Mouse (Mus musculus) lung, postnatal 14 days (tissue): ENCODE results near the gene H2-Oa.
"Not testable (repeated sequence)": the region's sequence is repeated elsewhere in the genome, so short reads cannot be mapped to it uniquely, and the experiment has no call there.

ENCODE experiments used
- DNase-seq: peaks from one replicate; pipeline ENCODE4 v3.0.0; 2021

Gene H2-Oa

DNA sequence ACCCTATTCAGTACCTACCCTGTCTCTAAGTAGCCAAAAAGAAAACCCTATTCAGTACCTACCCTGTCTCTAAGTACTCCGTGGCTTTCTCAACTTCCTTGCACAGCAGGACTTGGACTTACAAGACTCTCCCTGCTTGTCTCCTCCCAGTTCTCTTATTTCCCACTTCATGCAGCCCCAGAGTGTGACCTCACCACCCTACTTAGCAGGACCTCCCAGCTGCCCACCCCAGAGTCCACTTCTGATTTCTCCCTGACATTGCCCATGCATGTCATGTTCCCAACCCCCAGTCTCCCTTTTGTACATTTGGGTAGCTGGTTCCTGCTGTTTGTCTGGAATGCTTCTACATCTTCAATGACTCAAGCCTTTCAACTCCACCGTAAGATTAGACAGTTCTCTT, 31.4 kb downstream of the H2-Oa start:
- DNase-seq, result no peak

- no peak for DNase-seq
These were observed 32.5 kb downstream of the H2-Oa start for GRCm38 (mm10) chr17:34124649-34125048.

- no peak for DNase-seq
These were observed 34.8 kb downstream of the H2-Oa start for GRCm38 (mm10) chr17:34126826-34127420.

DNA sequence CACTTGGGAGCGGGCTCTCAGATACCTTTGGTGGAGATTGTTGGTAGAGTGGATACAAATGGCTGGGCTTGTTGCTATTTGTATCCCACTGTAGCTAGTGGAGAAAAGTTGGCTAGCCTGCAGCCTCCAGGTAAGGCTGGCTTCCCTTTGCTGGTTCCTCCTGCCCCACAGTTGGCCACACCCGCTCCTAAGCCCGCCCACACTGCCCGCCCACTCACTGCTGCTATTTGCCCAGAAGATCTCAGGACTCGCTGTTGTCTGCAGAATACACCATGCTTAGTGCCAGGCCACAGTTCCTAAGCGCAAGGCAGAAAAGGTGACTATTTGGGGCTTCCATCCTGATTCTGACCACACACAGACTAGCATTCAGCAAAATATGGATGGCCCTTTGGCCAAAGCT, 35.3 kb downstream of the H2-Oa start:
- peak; percentile 62 for DNase-seq

DNA sequence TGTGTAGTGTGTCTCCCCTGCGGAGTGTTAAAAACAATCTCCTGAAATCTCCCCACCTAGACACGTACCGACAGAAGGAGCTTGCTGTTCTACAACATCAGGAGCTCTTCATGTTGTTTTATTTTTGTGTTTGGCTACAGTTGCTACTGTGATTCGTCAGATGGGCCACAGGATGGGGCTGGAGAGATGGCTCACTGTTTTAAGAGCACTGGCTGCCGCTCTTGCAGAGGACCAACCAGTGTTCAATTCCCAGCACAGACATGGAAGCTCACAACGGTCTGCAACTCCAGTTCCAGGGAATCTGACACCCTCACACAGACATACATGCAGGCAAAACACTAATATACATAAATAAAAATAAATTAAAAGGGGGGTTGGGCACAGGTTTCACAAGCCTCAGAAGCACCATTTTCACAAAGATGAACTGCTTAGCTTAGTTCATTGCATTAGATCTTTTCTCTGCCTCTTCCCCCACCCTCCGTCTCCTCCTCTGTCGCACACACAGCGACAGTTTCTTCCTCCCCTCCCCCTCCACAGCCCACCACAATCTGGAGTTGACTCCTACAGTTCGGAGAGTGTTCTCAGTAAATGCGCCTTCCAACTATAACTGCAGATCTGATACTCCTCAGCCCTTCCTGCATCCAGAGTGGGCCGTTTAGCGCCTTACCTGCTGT, 36.3 kb downstream of the H2-Oa start:
- DNase-seq, result no peak

DNA sequence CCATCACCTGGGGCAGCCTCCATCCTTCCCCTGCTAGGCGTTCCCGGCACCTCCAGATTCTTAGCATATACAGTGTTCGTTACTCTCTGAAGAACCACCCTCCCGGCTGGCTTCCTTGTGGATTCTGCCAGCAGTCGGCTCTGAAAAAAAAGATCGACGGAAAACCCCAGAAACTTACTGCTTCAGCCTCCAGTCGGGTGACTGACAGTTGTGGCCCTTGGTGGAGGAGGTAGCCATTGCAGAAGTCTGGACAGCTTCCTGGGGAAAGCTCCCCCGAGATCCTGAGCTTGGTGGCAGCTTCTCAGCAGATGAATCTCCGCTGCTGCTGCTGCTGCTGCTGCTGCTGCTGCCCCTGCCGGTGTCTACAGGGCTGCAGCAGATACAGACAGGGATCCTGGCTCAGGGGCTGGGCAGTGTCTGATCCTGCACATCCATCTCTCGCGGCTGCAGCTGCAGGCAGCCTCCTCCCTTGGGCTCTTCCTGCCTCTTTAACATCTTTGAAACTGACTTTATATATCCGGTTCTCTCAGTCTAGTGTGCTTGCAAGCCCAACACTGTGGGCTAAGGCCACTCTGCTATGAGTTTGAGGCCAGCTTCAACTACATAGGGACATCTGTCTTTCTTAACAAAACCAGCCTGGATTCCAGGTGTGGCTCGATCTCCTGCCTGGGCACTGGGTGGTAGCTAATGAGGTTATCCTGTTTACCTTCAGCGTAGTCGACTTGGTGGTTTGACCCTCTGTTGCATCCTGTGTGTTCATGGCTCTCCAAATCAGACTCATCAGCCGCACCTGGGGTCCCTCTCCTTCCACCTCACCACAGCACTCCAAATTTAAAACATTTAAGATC, 37.0 kb downstream of the H2-Oa start:
- no peak for DNase-seq

DNA sequence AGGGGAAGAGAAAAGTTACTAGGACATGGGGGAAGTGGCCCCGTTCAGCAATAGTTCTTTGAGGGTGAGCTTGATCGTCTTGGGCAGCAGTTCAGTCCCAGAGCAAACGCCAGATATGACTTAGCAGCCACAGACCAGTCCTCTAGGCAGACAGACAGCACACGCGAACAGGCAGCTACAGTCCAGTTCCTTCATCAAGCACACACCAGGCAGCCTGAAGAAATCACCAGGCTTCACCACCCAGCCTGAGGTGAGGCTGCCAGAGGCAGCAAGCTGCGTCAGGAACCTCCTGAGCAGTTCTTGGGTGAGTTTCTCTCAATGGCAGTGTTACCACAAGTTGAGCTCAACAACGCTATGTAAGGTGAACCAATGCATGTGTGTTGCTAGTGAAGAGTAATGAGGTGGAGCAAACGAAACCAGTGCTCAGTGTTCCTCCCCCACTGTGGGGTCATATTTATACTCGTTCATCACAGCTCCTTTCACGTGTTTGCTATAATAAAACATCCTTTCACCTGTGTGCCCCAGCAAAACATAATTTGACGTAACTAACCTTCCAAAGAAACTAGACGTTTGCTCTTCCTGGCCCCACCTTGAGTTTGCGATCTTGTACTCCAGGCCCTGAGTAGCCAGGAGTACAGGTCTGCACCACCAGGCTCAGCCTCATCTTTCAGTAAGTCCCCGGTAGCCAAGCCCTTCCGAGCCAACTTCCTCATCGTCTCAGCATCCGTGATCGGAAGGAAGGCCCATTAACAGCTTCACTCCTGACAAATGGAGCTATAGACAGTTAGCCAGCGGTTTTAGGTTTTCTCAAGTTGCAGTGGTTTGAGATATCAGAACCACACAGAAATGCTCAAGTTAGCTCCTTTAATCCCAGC, 38.2 kb downstream of the H2-Oa start:
- no peak for DNase-seq

GRCm38 (mm10) chr17:34131911-34132310, 39.8 kb downstream of the H2-Oa start:
- DNase-seq, result no peak

- DNase-seq, result peak; percentile 36
These were observed 41.1 kb downstream of the H2-Oa start for GRCm38 (mm10) chr17:34133289-34133688.

DNA sequence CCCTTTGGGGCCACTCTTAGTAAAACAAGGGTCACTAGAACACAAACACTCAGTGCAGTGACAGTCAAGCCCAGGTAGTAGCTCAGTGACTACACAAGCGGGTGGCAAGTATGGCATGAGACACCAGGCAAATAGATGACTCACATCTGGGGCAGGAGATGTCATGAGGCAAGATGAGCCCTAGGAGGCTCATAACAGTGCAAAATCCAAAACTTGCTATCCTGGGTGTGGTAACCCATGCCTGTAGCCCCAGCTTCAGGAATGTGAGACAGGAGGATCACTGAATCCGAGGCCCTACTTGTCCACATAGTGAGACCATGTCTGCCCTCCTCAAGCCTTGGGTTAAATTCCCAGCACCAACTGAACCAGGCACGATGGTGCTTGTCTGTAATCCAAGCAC, 42.3 kb downstream of the H2-Oa start:
- DNase-seq, result no peak

DNA sequence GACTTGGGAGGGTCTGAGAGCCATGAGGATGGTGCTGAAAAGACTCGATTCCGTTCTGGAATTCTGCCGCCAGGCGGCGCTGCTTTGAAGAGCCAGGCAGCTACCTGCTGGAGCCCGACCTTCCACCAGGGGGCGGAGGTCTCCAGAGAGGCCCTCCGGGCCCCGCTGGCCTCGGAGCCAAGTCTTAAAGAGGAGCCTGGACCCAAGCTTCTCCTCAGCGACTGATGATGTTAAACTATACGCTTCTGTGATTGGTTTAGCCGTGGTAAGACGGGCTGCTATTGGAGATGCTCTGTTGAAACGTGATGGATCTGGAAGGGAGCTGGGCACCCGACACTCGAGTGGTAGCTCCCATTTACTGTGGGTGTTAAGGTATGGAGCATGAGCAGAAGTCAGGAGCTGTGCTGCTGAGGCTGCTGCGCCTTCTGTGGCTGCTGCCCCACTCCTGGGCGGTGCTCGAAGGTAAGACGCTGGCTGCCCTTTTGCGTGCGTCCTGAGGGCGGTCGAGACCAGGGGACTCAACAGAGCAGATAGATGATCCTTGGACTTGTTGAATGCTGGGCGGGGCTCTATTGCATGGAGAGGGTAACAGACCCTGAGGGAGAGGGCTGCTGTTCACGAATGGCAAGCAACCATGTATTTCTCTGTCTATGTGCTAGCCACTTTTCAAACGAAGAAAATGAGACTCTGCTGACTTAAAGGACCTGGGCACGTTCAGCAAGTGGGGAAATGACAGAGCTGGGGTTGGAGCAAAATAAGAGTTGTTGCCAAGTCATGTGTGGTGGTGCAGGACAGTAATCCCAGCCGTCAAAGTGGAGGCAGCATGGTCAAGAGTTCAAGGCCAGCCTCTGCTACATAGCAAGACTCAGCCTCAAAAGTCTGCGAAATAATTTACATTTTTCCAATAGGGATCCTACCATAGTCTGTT, 43.4 kb downstream of the H2-Oa start:
- peak; percentile 100 for DNase-seq

- no peak for DNase-seq
These were observed 45.5 kb downstream of the H2-Oa start for GRCm38 (mm10) chr17:34137601-34138000.

GRCm38 (mm10) chr17:34138655-34139054, 46.5 kb downstream of the H2-Oa start:
- no peak for DNase-seq

DNA sequence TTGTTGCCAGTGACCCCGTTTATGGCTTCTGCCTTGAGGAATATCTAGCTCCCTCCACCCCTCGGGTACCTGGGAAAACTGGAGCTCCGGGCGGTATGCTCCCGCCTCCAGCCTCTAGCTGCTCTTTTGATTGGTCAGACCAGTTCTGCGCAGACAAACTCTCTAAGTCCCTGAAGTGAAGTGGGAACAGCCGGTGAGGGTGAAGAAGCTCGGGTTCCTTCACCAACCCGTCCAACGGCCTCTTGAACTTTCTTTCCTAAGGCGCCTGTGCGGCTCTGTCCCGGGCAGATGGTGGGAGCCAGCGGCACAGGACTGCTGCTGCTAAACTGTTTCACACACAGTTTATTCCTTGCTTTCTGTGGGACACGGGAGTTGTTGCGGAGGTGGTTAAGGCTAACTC, 47.3 kb downstream of the H2-Oa start:
- peak; percentile 52 for DNase-seq

- DNase-seq, result no peak
These were observed 48.1 kb downstream of the H2-Oa start for GRCm38 (mm10) chr17:34140240-34140639.

GRCm38 (mm10) chr17:34141448-34141847, 49.3 kb downstream of the H2-Oa start:
- no peak for DNase-seq

GRCm38 (mm10) chr17:34142456-34143010, 50.4 kb downstream of the H2-Oa start:
- no peak for DNase-seq

DNA sequence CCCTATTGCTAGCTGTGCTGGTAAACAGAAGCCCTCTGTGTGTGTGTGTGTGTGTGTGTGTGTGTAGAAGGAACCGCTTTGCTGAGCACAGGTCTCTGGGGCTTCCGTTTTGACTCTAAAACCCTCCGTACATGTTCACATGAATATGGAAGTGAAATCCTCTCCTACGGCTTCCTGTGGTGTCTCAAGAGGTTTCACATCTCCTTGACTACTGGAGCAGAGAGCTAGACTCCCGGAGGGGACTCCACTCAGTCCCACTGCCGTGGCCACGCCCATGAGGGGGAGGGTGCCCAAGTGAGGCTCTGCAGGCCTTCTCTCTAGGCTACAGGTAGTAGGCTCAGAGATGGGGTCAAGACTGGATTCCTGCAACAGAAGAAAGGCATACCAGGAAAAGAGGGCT, 50.9 kb downstream of the H2-Oa start, which contains the start of gene H2-DMb2:
TSS of gene H2-DMb2 (plus strand) at position 275 of the 400 bp plus-strand sequence.
- DNase-seq, result peak; percentile 68

- DNase-seq, result no peak
These were observed 51.3 kb downstream of the H2-Oa start for GRCm38 (mm10) chr17:34143461-34143860.

DNA sequence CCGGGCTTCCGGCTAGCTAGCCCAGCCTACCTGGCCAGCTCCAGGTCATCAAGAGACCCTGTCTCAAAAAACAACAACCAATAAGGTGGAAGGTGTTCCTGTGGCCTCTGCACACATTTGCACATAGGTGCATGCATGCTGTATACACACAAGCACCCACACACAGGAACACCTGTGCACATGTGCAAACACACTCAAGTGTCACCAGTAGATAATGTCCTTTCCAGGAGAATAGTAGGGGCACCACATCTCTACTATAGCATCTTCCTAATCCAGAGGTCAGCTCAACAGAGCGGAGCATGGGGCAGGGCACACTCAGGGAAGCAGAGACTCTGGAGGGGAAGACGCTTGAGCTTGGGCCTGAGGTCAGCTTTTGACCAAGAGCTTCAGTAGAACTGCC, 52.1 kb downstream of the H2-Oa start:
- DNase-seq, result not testable (repeated sequence)
